Mouse (Mus musculus): ENCODE results near the gene Olfr1202.

DNA sequence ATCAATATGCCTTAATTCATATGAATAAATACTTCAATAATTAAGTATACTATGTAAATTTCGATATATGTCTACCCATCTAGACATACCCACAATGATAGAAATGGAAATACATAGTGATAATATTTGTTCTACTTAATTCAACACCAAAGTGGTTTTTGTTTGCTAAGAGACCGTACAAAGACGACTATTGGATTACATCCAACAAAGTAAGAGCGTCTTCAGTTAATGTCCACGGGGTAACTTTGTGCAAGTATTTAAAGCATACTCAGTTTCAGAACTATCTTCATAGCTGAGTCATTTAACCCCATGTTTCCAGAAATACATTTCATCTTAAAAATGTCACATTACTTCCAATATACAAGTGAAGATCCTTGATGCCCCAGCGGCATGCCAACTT, 21.6 kb upstream of the Olfr1202 start, which contains the start of gene Olfr1201:
- TF ChIP-seq CTCF (IDR thresholded peaks at IDR 0.05; ENCODE audit: low read depth) (no peak), EP300 (optimal IDR thresholded peaks at IDR 0.05) (no peak)
